Mouse (Mus musculus) midbrain, embryonic 12.5 days (tissue): ENCODE results near the gene Plppr4. TPM values are rescaled to one million over a fixed set of nuclear protein-coding genes. Genes with fewer than 3 reads are reported as not detected.

Experiments
- microRNA-seq: library from miRNA; unstranded; fragments of <30 nt; microRNA quantifications from one replicate; pipeline ENCODE4, GENCODE M21; 2017
- polyA plus RNA-seq: library from polyadenylated mRNA; unstranded; fragments of >200 nt; fragmentation: Nextera tagmentation; extraction: Ambion mirVana; gene quantifications from 2 replicates; pipeline ENCODE4 v1.2.1, GENCODE M21; 2016

Plppr4 gene
- polyA plus RNA-seq, 1 experiment from 2014 or later = 0.68 TPM

Small RNA genes lying within 50 kb of the gene (microRNA-seq; reads per million reads assigned to microRNA genes)
- gene Gm22408 = not detected

Other genes starting within 250 kb of the Plppr4 start
- 0.36 and 0.47 TPM in 2 replicates for gene Plppr5, start 214.0 kb upstream of the Plppr4 start, polyA plus RNA-seq